Mouse (Mus musculus) granulocyte monocyte progenitor cell, adult 5-6 weeks (primary cell): ENCODE measurements around the gene Neu3. TPM values are rescaled to one million over a fixed set of nuclear protein-coding genes. Genes with fewer than 3 reads are reported as not detected.
"Not testable (repeated sequence)": the region's sequence is repeated elsewhere in the genome, so short reads cannot be mapped to it uniquely, and the experiment has no call there.

Source experiments
- ATAC-seq: replicated peaks from 2 replicates; pipeline ENCODE4 v1.8.0; 2016; ENCODE audit warnings: mild to moderate bottlenecking, moderate TSS enrichment, inconsistent platforms; ENCODE audit not compliant: poor library complexity, severe bottlenecking
- total RNA-seq, 2 experiments: library from RNA; stranded (forward) in 1 of 2; stranded (reverse) in 1 of 2; fragments of 200-712, 200-1000 nt in 1 of 2; fragments of >200 nt in 1 of 2; fragmentation: Nextera tagmentation in 1 of 2; gene quantifications; 2 replicates each; pipeline ENCODE4 v1.2.3; 2014 to 2017

Gene Neu3
- total RNA-seq, 2 experiments from 2014 or later = 1.3 to 4.6 TPM

- ATAC-seq = no peak
These were observed 8.6 kb upstream of the Neu3 start for GRCm38 (mm10) chr7:99836781-99837180.

DNA sequence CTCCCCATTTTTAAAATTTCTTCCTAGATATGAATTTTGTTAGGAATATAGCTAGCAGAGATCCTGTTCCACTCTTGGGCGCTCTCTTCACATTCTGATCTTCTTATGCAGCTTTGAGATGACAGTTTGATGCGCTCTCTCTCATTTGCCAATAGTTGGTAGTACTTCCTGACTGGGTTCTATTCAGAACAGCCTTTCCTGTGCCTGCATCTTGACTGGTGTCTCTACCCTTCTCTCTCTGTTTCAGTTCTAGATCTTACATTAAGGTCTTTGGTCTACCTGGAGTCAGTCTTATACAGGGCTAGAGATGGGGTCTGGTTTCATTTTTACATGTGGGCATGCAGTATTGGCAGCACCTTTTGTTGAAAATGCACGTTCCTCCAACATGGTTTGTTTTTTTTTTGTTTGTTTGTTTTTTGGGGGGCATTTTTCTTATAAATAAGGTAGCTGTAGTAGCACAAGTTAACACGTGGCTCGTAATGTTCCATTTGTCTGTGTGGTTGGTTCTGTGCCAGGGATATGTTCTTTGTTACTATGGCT, 6.2 kb upstream of the Neu3 start:
- no peak for ATAC-seq

GRCm38 (mm10) chr7:99833846-99834222, 5.6 kb upstream of the Neu3 start:
- ATAC-seq = peak; percentile 30; the same call in 1 of the 2 replicates

GRCm38 (mm10) chr7:99833115-99833845, 5.1 kb upstream of the Neu3 start:
- ATAC-seq = peak; percentile 39

DNA sequence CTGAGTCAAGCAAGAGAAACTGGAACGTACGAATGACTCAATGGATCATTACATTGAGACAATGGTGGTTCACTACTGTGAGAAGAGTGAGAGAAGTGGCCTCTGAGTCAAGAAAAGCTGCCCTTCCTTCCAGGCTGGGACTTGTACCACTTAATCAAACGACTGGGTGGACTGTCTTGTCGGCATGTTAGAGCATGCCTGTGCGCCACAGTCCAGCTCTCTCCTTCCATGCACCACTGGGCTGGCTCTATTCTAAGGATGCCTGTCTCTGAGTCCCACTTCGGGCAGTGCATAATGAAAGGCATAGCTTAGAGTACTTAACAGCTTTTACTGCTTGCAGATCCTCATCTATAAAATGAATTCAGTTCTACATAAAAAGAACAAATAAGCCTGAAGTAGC, 2.1 kb downstream of the Neu3 start:
- no peak for ATAC-seq

- no peak for ATAC-seq
These were observed 2.7 kb downstream of the Neu3 start for GRCm38 (mm10) chr7:99825511-99825910.

DNA sequence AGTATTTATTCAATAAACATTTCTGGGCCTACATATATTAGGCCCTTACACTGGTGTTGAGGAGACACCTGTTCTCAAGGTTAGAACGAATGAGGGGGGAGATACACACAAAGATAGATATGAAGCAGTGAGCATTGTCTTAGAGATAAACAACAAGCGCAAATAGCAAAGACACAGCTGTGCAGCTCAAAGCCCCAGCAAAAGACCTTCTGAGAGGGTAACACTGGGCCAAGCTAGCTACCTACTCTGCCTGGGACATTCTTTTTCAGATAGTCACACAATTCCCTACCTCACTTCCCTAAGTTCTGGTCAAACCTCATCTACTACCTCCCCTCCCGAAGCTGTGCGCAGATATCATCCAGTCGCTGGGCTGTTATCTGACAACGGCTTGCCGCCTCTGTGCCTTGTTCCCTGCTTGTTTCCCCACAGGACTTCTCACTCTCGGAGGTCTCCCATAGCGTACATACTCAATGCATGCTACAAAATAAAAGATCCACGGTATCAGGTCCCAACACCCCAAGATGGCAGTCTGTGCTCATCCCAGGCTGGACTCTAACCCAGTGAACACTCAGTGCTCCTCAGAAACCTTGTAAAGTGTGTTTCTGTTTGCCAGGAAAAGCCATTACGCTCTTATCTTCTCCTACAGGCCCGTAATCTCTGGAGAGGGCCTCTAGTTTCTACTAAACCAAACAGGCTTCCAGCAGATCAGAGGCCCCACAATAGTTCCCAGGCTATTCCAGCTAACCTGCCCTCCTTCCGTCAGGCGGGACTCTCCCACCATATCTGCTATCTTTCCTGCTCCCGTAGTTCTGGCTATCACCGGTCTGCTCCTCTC, 3.4 kb downstream of the Neu3 start:
- no peak for ATAC-seq

DNA sequence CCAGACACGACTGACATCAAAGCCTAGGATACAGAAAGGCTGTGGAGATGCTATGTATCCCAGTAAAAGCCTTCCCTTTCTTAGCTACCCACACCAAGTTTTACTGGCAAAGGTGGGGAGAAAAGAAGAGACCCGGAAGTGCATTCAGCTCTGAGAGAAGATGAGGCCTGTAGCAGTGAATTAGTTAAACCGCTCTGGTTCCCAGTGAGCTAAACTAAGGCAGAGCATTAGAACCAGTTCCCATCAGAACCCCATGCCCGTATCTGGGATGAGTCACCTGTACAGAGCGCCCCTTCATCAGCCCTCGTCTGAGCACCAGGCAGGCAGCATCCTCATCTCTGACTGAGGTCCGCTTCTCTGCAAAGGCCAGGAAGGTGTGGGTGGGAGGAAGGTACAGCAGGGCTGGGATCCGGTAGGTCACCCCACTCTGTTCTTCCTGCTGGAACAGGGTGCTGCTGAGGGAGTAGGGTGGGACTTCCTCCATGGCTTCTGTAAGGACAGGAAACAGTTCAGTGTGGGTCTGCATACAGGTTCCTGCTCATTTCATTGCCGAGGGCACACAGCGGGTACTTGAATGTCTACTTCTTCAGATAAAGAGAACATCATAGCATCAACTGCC, 5.1 kb downstream of the Neu3 start:
- ATAC-seq = no peak

DNA sequence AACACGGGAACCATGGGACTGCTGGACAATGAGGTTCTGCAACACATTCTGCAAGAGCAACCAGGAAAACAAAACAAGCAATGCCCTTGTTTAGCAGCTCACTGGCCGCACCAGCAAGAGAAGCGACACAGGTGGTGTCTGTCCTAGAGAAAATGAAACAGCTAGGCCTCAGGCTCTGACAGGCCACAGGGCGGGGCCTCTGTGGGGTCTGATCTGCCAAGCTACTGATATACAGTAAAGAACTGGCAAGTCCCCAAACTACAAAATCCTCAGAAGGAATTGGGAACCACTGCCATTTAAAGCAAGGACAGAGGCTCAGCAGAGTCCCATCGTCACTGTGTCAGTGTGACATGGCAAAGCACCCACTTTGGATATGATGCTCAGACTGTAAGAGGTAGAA, 5.8 kb downstream of the Neu3 start:
- ATAC-seq = no peak

GRCm38 (mm10) chr7:99821953-99822352, 6.3 kb downstream of the Neu3 start:
- no peak for ATAC-seq

DNA sequence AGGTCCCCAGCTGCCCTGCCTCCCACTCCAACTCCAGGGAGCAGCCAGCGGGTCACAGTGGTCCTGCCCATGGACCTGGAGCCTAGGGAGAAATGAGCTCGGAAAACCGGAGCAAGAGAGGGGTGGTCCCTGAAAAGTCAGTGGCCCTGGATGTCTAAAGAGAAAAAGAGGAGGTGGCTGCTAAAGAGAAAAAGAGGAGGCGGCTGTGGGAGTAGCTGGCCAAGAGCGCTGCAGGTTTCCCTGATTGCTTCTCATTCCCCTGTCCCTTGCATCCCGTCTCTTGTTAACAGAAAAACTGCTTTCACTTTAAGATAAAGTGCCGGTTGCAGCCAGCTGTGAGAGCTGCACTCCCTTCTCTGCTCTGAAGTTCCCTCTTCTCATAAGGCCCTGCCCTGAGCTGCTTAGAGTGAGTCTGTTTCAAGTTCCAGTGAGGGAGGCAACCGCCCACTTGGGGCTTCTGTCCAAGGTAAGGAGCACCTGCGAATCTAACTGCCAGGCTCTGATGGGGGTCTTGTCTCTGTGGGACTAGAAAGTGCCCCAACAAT, 10.0 kb downstream of the Neu3 start:
- not testable (repeated sequence) for ATAC-seq

DNA sequence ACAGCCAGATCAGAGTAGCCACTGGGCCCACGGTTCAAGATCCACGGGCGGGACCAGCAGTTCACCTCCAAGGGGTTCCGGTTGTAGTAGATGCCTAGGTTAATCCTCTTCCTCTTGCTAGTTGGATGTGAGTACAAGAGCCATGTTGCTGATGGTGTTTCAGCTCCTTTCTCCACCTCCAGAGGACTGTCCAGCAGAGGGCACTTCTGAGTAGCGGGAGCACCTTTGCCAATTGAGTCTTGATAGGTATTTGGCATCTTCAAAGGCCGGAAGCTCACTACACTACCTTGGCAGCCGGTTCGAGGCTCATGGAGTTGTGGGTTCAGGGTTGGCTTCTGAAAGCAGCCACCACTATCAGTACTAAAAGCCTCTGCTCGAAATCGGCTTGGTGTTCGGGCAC, 14.8 kb downstream of the Neu3 start:
- ATAC-seq = peak; percentile 17; the same call in 1 of the 2 replicates

- ATAC-seq = no peak
These were observed 16.6 kb downstream of the Neu3 start for GRCm38 (mm10) chr7:99811661-99812060.

DNA sequence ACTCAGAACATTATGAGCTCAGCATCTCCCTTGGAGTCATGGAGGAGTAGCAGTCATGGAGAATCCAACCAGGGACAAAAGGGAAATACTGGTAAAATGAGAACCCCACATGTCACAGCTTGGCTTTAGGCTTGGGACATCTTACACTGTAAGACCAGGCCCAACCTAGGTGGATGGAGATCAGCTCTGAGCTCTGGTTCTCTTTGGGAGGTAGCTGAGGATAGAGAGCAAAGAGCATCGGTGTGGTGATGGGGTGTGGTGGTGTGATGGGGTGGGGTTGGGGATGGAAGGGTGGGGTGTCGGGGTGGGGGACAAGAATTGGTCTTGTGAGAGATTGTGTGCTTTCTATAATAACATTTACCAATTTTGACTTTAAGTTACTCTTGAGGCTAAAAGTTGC, 17.4 kb downstream of the Neu3 start:
- no peak for ATAC-seq

DNA sequence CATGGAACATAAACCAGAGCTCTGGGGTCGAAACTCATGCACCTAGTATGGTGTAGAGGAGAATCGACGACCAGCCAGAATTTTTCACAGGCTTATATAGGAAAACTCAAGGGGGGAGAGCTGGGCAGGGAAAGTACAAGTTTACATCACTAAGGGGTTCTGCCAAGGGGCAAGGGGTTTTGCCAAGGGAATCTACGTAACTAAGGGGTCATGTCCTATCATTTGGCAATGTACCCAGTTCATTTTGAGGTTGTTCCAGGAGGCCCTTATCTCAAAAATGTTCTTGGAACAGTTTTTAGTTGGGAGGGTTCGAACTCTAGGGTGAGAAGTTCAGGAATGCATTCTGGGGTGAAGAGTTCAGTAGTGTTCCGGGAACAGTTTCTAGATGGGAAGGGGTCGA, 21.2 kb downstream of the Neu3 start:
- not testable (repeated sequence) for ATAC-seq

GRCm38 (mm10) chr7:99805340-99805739, 22.9 kb downstream of the Neu3 start:
- ATAC-seq = no peak

DNA sequence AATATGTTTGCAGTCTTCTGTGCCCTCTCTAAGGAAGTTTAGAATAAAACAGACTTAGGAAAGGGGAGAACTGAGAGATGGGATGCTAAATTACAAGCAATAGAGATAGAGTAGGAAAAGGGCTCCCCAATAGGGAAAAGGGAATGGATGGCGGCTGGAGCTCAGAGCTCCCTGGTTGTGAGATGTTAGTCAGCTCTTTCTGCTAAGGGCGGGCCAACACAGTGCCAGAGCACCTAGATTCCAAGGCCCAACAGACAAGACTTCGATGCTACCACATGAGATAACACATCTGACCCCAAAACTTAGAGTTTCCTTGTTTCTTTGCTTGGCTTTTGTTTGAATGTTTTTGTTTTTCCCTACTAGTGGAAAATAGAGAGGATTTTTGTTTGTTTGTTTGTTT, 24.2 kb downstream of the Neu3 start:
- ATAC-seq = not testable (repeated sequence)

GRCm38 (mm10) chr7:99803535-99803934, 24.7 kb downstream of the Neu3 start:
- no peak for ATAC-seq

- no peak for ATAC-seq
These were observed 29.1 kb downstream of the Neu3 start for GRCm38 (mm10) chr7:99799118-99799517.

DNA sequence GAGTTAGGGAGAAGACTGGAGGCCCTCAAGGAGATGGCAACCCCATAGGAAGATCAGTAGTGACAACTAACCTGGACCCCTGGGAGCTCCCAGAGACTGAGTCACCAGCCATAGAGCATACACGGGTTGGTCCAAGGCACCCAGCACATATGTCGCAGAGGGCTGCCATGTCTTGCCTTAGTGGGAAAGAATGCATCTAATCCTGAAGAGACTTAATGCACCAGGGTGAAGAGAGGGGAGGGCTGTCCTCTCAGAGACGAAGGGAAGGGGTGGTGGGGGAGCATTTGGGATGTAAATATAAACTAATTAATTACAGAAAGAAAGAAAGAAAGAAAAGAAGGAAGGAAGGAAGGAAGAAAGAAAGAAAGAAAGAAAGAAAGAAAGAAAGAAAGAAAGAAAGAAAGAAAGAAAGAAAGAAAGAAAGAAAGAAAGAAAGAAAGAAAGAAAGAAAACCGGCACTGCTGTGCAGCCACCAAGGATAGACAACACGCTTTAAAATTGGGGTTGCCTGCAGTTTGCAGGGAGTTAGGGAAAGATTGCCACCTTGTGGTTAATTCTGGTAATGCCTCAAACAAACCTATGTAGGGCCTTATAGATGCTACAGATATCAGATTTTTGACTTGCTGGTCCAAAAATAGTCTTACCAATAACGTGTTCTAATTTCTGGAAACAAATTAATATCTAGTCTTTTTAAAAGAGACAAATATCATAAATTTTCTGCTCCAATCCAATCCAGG, 30.1 kb downstream of the Neu3 start:
- peak; percentile 57; the same call in 1 of the 2 replicates for ATAC-seq
